Mouse (Mus musculus): Measurements from ENCODE around the gene Kank3. TPM values are rescaled to one million over a fixed set of nuclear protein-coding genes. Genes with fewer than 3 reads are reported as not detected.

The Kank3 gene
- polyA plus RNA-seq, 2 experiments from 2014 or later = 6.3 to 8.9 TPM

DNA sequence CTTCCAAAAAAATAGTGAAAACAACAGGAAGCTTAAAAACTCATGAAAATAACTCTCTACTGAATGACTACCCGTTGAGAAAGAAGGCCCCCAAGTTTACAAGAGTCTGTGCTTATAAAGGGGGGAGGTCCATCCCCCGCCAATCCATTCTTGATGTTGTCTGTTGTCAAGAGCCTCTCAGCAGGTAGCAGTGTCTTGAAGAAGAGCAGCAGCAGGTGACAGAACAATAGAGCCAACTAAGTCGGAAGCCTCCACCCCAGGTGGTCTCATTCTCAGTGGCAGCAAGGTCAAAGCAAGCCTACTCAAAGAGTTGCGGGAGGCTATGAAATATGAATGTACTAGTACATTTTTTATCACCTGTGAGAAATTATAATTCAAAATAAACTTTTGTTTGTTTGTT lies 47.5 kb downstream of the Kank3 start:
- no peak for ATAC-seq

- peak; percentile 97 for ATAC-seq
Observed at GRCm38 (mm10) chr17:33865330-33866030, 55.2 kb downstream of the Kank3 start.

Other genes starting within 250 kb of the Kank3 start
- gene Zfp414, start 181.4 kb upstream of the Kank3 start, polyA plus RNA-seq (2017; shearing (Covaris generic)) = 10 to 100 TPM; 51.4 to 82.4 TPM
- gene Pram1, start 172.5 kb upstream of the Kank3 start, polyA plus RNA-seq (2017; shearing (Covaris generic)) = 1 to 10 TPM; 1.3 to 2.4 TPM
- 100 to 1,000 TPM; 297 to 326 TPM for gene Hnrnpm, start 123.7 kb upstream of the Kank3 start, polyA plus RNA-seq (2017; shearing (Covaris generic))
- gene March2, start 91.8 kb upstream of the Kank3 start, polyA plus RNA-seq (2017; shearing (Covaris generic)) = 10 to 100 TPM; 23.1 to 24.4 TPM
- 100 to 1,000 TPM; 257 to 400 TPM for gene Rab11b, start 50.0 kb upstream of the Kank3 start, polyA plus RNA-seq (2017; shearing (Covaris generic))
- 1 to 10 TPM; 4.4 to 6.1 TPM for gene Angptl4, start 28.7 kb upstream of the Kank3 start, polyA plus RNA-seq (2017; shearing (Covaris generic))
- gene Rps28, start 14.0 kb downstream of the Kank3 start, polyA plus RNA-seq (2017; shearing (Covaris generic)) = 1,000 to 10,000 TPM; 1,453 to 2,471 TPM
- gene Ndufa7, start 14.1 kb downstream of the Kank3 start, polyA plus RNA-seq (2017; shearing (Covaris generic)) = 100 to 1,000 TPM; 377 to 404 TPM
- 10 to 100 TPM; 11.0 to 11.9 TPM for gene Cd320, start 32.6 kb downstream of the Kank3 start, polyA plus RNA-seq (2017; shearing (Covaris generic))
- gene Gm7029, start 63.3 kb downstream of the Kank3 start, polyA plus RNA-seq (2017; shearing (Covaris generic)) = not detected
- gene Kifc1, start 80.1 kb downstream of the Kank3 start, polyA plus RNA-seq (2017; shearing (Covaris generic)) = 1 to 10 TPM; 1.3 to 4.7 TPM
- gene Platr17, start 94.6 kb downstream of the Kank3 start, polyA plus RNA-seq (2017; shearing (Covaris generic)) = 1 to 10 TPM; 2.0 to 3.1 TPM
- 100 to 1,000 TPM; 117 to 200 TPM for gene Daxx, start 98.9 kb downstream of the Kank3 start, polyA plus RNA-seq (2017; shearing (Covaris generic))
- gene Tapbp, start 105.4 kb downstream of the Kank3 start, polyA plus RNA-seq (2017; shearing (Covaris generic)) = 100 to 1,000 TPM; 348 to 555 TPM
- gene Zbtb22, start 105.4 kb downstream of the Kank3 start, polyA plus RNA-seq (2017; shearing (Covaris generic)) = 1 to 10 TPM; 3.6 to 3.8 TPM
- 10 to 100 TPM; 30.2 to 31.4 TPM for gene Rgl2, start 119.0 kb downstream of the Kank3 start, polyA plus RNA-seq (2017; shearing (Covaris generic))
- 100 to 1,000 TPM; 121 to 141 TPM for gene Pfdn6, start 129.8 kb downstream of the Kank3 start, polyA plus RNA-seq (2017; shearing (Covaris generic))
- 10 to 100 TPM; 11.5 to 14.3 TPM for gene Wdr46, start 130.1 kb downstream of the Kank3 start, polyA plus RNA-seq (2017; shearing (Covaris generic))
- 10 to 100 TPM; 13.2 to 21.0 TPM for gene B3galt4, start 141.0 kb downstream of the Kank3 start, polyA plus RNA-seq (2017; shearing (Covaris generic))
- 10 to 100 TPM; 27.4 to 47.4 TPM for gene Vps52, start 145.3 kb downstream of the Kank3 start, polyA plus RNA-seq (2017; shearing (Covaris generic))
- gene Rps18, start 145.5 kb downstream of the Kank3 start, polyA plus RNA-seq (2017; shearing (Covaris generic)) = 1,000 to 10,000 TPM; 6,766 to 6,959 TPM
- 1,000 to 10,000 TPM; 5,395 to 7,513 TPM for gene H2-K1, start 189.8 kb downstream of the Kank3 start, polyA plus RNA-seq (2017; shearing (Covaris generic))
- 1 to 10 TPM; 2.2 to 2.3 TPM for gene Ring1, start 214.2 kb downstream of the Kank3 start, polyA plus RNA-seq (2017; shearing (Covaris generic))
- 10 to 100 TPM; 20.9 to 21.4 TPM for gene H2-Ke6, start 217.5 kb downstream of the Kank3 start, polyA plus RNA-seq (2017; shearing (Covaris generic))
- gene Slc39a7, start 221.2 kb downstream of the Kank3 start, polyA plus RNA-seq (2017; shearing (Covaris generic)) = 10 to 100 TPM; 53.0 to 92.6 TPM
- 10 to 100 TPM; 11.2 to 12.5 TPM for gene Rxrb, start 221.3 kb downstream of the Kank3 start, polyA plus RNA-seq (2017; shearing (Covaris generic))
- gene Col11a2, start 228.9 kb downstream of the Kank3 start, polyA plus RNA-seq (2017; shearing (Covaris generic)) = under 1 TPM; 0.15 to 0.42 TPM